Mouse (Mus musculus) bone marrow, adult 2 months (tissue): ENCODE results near the gene Tmem104.

Experiments used
- CTCF ChIP-seq: fragments of 200-500 bp; IDR thresholded peaks from 2 replicates; pipeline ENCODE4 v1.5.1; 2011; ENCODE audit warnings: low read length, control low read depth; ENCODE audit not compliant: control insufficient read depth, insufficient read depth
- POLR2A ChIP-seq: fragments of 200-500 bp; IDR thresholded peaks from 2 replicates; pipeline ENCODE4 v1.6.1; 2011; ENCODE audit warnings: low read depth, mild to moderate bottlenecking, control low read depth, low read length, borderline replicate concordance; ENCODE audit not compliant: control insufficient read depth

- TF ChIP-seq CTCF = no peak
- no peak for TF ChIP-seq POLR2A
Observed at GRCm38 (mm10) chr11:115257775-115258510, 70.7 kb downstream of the Tmem104 start.
